Mouse (Mus musculus): ENCODE measurements around the gene Rcl1. TPM values are rescaled to one million over a fixed set of nuclear protein-coding genes. Genes with fewer than 3 reads are reported as not detected.

The Rcl1 gene
- polyA plus RNA-seq, 1 experiment from 2014 or later = 42.7 TPM

GRCm38 (mm10) chr19:29139699-29140456 is 38.7 kb downstream of the Rcl1 start:
- no peak overlapping the region for H3K4me2 ChIP-seq (ENCODE audit: low read length)
- no peak overlapping the region for H3K4me3 ChIP-seq (replicated peaks; ENCODE audit: low read depth, low read length)
- no peak overlapping the region for H3K9ac ChIP-seq (ENCODE audit: low read depth, low read length)
- no peaks in the 10 kb centered on the region for H3K27me3 ChIP-seq (ENCODE audit: insufficient read depth, low read length)
- WGBS = 76% methylated on average over 10 of the region's 10 CpGs
- DNase-seq (ENCODE audit: low spot score) (peak; percentile 82), ATAC-seq (replicated peaks; ENCODE audit: low FRiP score, low read depth) (no peak)
- peaks cover 20% of the 10 kb centered on the region for H3K36me3 ChIP-seq (ENCODE audit: insufficient read depth, low read length)
- no peaks in the 10 kb centered on the region for H3K9me3 ChIP-seq (replicated peaks; ENCODE audit: low read length)
- peak; percentile 63 for TF ChIP-seq CTCF (IDR thresholded peaks at IDR 0.05; ENCODE audit: low read depth)
- no peak overlapping the region for H3K27ac ChIP-seq
- no peaks in the 10 kb centered on the region for H3K4me1 ChIP-seq (replicated peaks; ENCODE audit: insufficient read depth, low read length)

GRCm38 (mm10) chr19:29140933-29141332 is 39.8 kb downstream of the Rcl1 start:
- H3K9ac ChIP-seq (ENCODE audit: low read depth, low read length) = no peak overlapping the region
- H3K27ac ChIP-seq = no peak overlapping the region
- DNase-seq (ENCODE audit: low spot score) (no peak), ATAC-seq (replicated peaks; ENCODE audit: low FRiP score, low read depth) (no peak)
- H3K4me1 ChIP-seq (replicated peaks; ENCODE audit: insufficient read depth, low read length) = no peaks in the 10 kb centered on the region
- no peak for TF ChIP-seq CTCF (IDR thresholded peaks at IDR 0.05; ENCODE audit: low read depth)
- no peaks in the 10 kb centered on the region for H3K9me3 ChIP-seq (replicated peaks; ENCODE audit: low read length)
- H3K36me3 ChIP-seq (ENCODE audit: insufficient read depth, low read length) = peaks cover 18% of the 10 kb centered on the region
- WGBS = 92% methylated on average over 16 of the region's 16 CpGs
- H3K27me3 ChIP-seq (ENCODE audit: insufficient read depth, low read length) = no peaks in the 10 kb centered on the region
- no peak overlapping the region for H3K4me2 ChIP-seq (ENCODE audit: low read length)
- no peak overlapping the region for H3K4me3 ChIP-seq (replicated peaks; ENCODE audit: low read depth, low read length)

GRCm38 (mm10) chr19:29142307-29142706 is 41.1 kb downstream of the Rcl1 start:
- no peak overlapping the region for H3K4me2 ChIP-seq (ENCODE audit: low read length)
- H3K4me1 ChIP-seq (replicated peaks; ENCODE audit: insufficient read depth, low read length) = no peaks in the 10 kb centered on the region
- peaks cover 14% of the 10 kb centered on the region for H3K36me3 ChIP-seq (ENCODE audit: insufficient read depth, low read length)
- no peak; the same call in 1 of the 2 replicates for TF ChIP-seq CTCF (IDR thresholded peaks at IDR 0.05; ENCODE audit: low read depth)
- no peak for DNase-seq (ENCODE audit: low spot score)
- H3K27ac ChIP-seq = no peak overlapping the region
- 74% methylated on average over 6 of the region's 6 CpGs for WGBS
- H3K9ac ChIP-seq (ENCODE audit: low read depth, low read length) = no peak overlapping the region
- no peak for ATAC-seq (replicated peaks; ENCODE audit: low FRiP score, low read depth)
- no peaks in the 10 kb centered on the region for H3K9me3 ChIP-seq (replicated peaks; ENCODE audit: low read length)
- H3K4me3 ChIP-seq (replicated peaks; ENCODE audit: low read depth, low read length) = no peak overlapping the region
- H3K27me3 ChIP-seq (ENCODE audit: insufficient read depth, low read length) = no peaks in the 10 kb centered on the region

GRCm38 (mm10) chr19:29145421-29145820 is 44.2 kb downstream of the Rcl1 start:
- H3K4me1 ChIP-seq (replicated peaks; ENCODE audit: insufficient read depth, low read length) = no peaks in the 10 kb centered on the region
- 89% methylated on average over 6 of the region's 6 CpGs for WGBS
- peaks cover 10% of the 10 kb centered on the region for H3K36me3 ChIP-seq (ENCODE audit: insufficient read depth, low read length)
- no peak for TF ChIP-seq CTCF (IDR thresholded peaks at IDR 0.05; ENCODE audit: low read depth)
- H3K4me3 ChIP-seq (replicated peaks; ENCODE audit: low read depth, low read length) = no peak overlapping the region
- H3K9me3 ChIP-seq (replicated peaks; ENCODE audit: low read length) = no peaks in the 10 kb centered on the region
- no peak overlapping the region for H3K9ac ChIP-seq (ENCODE audit: low read depth, low read length)
- H3K27ac ChIP-seq = no peak overlapping the region
- no peak overlapping the region for H3K4me2 ChIP-seq (ENCODE audit: low read length)
- ATAC-seq (replicated peaks; ENCODE audit: low FRiP score, low read depth) (no peak), DNase-seq (ENCODE audit: low spot score) (no peak)
- H3K27me3 ChIP-seq (ENCODE audit: insufficient read depth, low read length) = no peaks in the 10 kb centered on the region

- H3K36me3 ChIP-seq (ENCODE audit: insufficient read depth, low read length) = peaks cover 10% of the 10 kb centered on the region
- ATAC-seq (replicated peaks; ENCODE audit: low FRiP score, low read depth) = no peak
- no peak overlapping the region for H3K9ac ChIP-seq (ENCODE audit: low read depth, low read length)
- H3K4me1 ChIP-seq (replicated peaks; ENCODE audit: insufficient read depth, low read length) = no peaks in the 10 kb centered on the region
- 54% methylated on average over 9 of the region's 9 CpGs for WGBS
- H3K27ac ChIP-seq = peak overlapping the region; percentile 31
- H3K9me3 ChIP-seq (replicated peaks; ENCODE audit: low read length) = no peaks in the 10 kb centered on the region
- H3K27me3 ChIP-seq (ENCODE audit: insufficient read depth, low read length) = no peaks in the 10 kb centered on the region
- no peak overlapping the region for H3K4me3 ChIP-seq (replicated peaks; ENCODE audit: low read depth, low read length)
- TF ChIP-seq CTCF (IDR thresholded peaks at IDR 0.05; ENCODE audit: low read depth) = no peak
- H3K4me2 ChIP-seq (ENCODE audit: low read length) = no peak overlapping the region
- peak; percentile 43 for DNase-seq (ENCODE audit: low spot score)
Measured at GRCm38 (mm10) chr19:29146820-29147219, 45.6 kb downstream of the Rcl1 start.

GRCm38 (mm10) chr19:29149583-29149982 is 48.4 kb downstream of the Rcl1 start:
- Histone ChIP-seq H3K4me3 (replicated peaks; ENCODE audit: low read depth, low read length) (no peak overlapping the region), H3K4me2 (ENCODE audit: low read length) (0 out of 2 replicates have a peak overlapping the region, but pooled peaks have one; percentile 1), H3K27ac (no peak overlapping the region), H3K27me3 (ENCODE audit: insufficient read depth, low read length) (no peaks in the 10 kb centered on the region), H3K9me3 (replicated peaks; ENCODE audit: low read length) (no peaks in the 10 kb centered on the region), H3K4me1 (replicated peaks; ENCODE audit: insufficient read depth, low read length) (no peaks in the 10 kb centered on the region), H3K9ac (ENCODE audit: low read depth, low read length) (no peak overlapping the region), H3K36me3 (ENCODE audit: insufficient read depth, low read length) (no peaks in the 10 kb centered on the region; the same call in 1 of the 2 replicates)
- 41% methylated on average over 6 of the region's 6 CpGs for WGBS
- peak; percentile 18 for DNase-seq (ENCODE audit: low spot score)
- peak; percentile 59; the same call in 1 of the 2 replicates for ATAC-seq (replicated peaks; ENCODE audit: low FRiP score, low read depth)
- no peak for TF ChIP-seq CTCF (IDR thresholded peaks at IDR 0.05; ENCODE audit: low read depth)
